Mouse (Mus musculus): Measurements from ENCODE around the gene Poc1b. TPM values are rescaled to one million over a fixed set of nuclear protein-coding genes. Genes with fewer than 3 reads are reported as not detected.
"Not testable (repeated sequence)": the region's sequence is repeated elsewhere in the genome, so short reads cannot be mapped to it uniquely, and the experiment has no call there.

The Poc1b gene
- polyA plus RNA-seq, 1 experiment, result 10.2 TPM

DNA sequence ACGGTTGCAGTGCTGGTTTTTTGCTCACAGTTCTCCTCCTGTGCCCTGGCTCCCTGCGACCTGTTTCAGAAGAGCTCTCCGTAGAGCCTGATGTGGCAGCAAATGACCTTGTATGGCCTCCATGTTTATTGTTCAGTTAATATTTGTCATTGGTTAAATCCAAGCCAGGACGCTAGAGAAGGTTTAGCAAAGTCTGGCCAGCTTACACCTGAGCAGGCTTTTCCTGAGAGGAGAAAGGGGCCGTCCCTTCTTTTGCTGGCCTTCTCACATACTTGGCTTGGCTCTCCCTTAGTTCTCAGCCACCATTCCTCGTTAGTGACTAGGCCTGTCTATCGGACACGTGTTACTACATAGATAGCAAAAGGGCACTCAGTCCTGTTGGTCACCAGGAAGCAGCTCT, 47.8 kb downstream of the Poc1b start:
- H3K36me3 ChIP-seq (ENCODE audit: control insufficient read depth, insufficient read depth, low read length), result no peaks in the 10 kb centered on the region
- no peak overlapping the region for H3K4me3 ChIP-seq (ENCODE audit: insufficient read depth, low read depth, low read length)
- no peaks in the 10 kb centered on the region for H3K4me1 ChIP-seq (ENCODE audit: control insufficient read depth, insufficient read depth, low read length)
- H3K27ac ChIP-seq (ENCODE audit: insufficient read depth, low read depth, low read length), result no peak overlapping the region
- no peak for DNase-seq
- TF ChIP-seq POLR2A (IDR thresholded peaks at IDR 0.05; ENCODE audit: low read depth, low read length) (no peak), CTCF (conservative IDR thresholded peaks at IDR 0.05; ENCODE audit: insufficient read depth, insufficient read length, low read depth, low read length) (no peak)
- WGBS, result 65% methylated on average over 8 of the region's 8 CpGs
- no peaks in the 10 kb centered on the region for H3K27me3 ChIP-seq (replicated peaks; ENCODE audit: control insufficient read depth, insufficient read depth, low read length)

DNA sequence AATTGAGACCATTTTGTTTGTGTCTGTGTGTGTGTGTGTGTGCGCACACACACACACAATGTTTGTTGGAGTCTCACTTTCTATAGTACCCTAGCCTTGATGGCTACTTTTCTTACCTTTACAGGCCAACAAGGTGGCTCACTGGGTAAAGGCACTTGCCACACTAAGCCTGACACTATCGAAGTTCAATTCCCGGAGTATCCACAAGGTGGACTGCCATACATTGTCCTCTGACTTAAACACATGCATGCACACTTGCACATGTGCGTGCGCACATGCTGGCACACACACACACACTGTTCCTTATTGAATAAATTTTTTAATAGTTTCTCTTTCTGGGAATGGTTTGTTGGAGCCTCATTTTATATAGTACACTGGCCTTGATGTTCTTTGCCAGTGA, 50.0 kb downstream of the Poc1b start:
- WGBS, result 92% methylated on average over 5 of the region's 5 CpGs
- Histone ChIP-seq H3K4me1 (ENCODE audit: control insufficient read depth, insufficient read depth, low read length) (no peaks in the 10 kb centered on the region), H3K36me3 (ENCODE audit: control insufficient read depth, insufficient read depth, low read length) (no peaks in the 10 kb centered on the region), H3K27ac (ENCODE audit: insufficient read depth, low read depth, low read length) (no peak overlapping the region), H3K27me3 (replicated peaks; ENCODE audit: control insufficient read depth, insufficient read depth, low read length) (no peaks in the 10 kb centered on the region), H3K4me3 (ENCODE audit: insufficient read depth, low read depth, low read length) (no peak overlapping the region)
- no peak for DNase-seq
- no peak for TF ChIP-seq POLR2A (IDR thresholded peaks at IDR 0.05; ENCODE audit: low read depth, low read length)
- TF ChIP-seq CTCF (conservative IDR thresholded peaks at IDR 0.05; ENCODE audit: insufficient read depth, insufficient read length, low read depth, low read length), result no peak

- 94% methylated on average over 10 of the region's 10 CpGs for WGBS
- not testable (repeated sequence) for H3K36me3 ChIP-seq (ENCODE audit: control insufficient read depth, insufficient read depth, low read length); H3K4me3 ChIP-seq (ENCODE audit: insufficient read depth, low read depth, low read length); H3K27ac ChIP-seq (ENCODE audit: insufficient read depth, low read depth, low read length); H3K4me1 ChIP-seq (ENCODE audit: control insufficient read depth, insufficient read depth, low read length); H3K27me3 ChIP-seq (replicated peaks; ENCODE audit: control insufficient read depth, insufficient read depth, low read length); DNase-seq
Measured at GRCm38 (mm10) chr10:99157697-99158096, 50.9 kb downstream of the Poc1b start.

GRCm38 (mm10) chr10:99161987-99162582, 55.2 kb downstream of the Poc1b start:
- H3K4me1 ChIP-seq (ENCODE audit: control insufficient read depth, insufficient read depth, low read length), result no peaks in the 10 kb centered on the region; the same call in 1 of the 2 replicates
- TF ChIP-seq POLR2A (IDR thresholded peaks at IDR 0.05; ENCODE audit: low read depth, low read length) (no peak), CTCF (conservative IDR thresholded peaks at IDR 0.05; ENCODE audit: insufficient read depth, insufficient read length, low read depth, low read length) (peak; percentile 67)
- peak; percentile 49 for DNase-seq
- 48% methylated on average over 8 of the region's 8 CpGs for WGBS
- H3K27me3 ChIP-seq (replicated peaks; ENCODE audit: control insufficient read depth, insufficient read depth, low read length), result no peaks in the 10 kb centered on the region
- no peaks in the 10 kb centered on the region for H3K36me3 ChIP-seq (ENCODE audit: control insufficient read depth, insufficient read depth, low read length)
- H3K27ac ChIP-seq (ENCODE audit: insufficient read depth, low read depth, low read length), result no peak overlapping the region
- H3K4me3 ChIP-seq (ENCODE audit: insufficient read depth, low read depth, low read length), result no peak overlapping the region

GRCm38 (mm10) chr10:99163002-99163401, 56.2 kb downstream of the Poc1b start:
- TF ChIP-seq POLR2A (IDR thresholded peaks at IDR 0.05; ENCODE audit: low read depth, low read length) (no peak), CTCF (conservative IDR thresholded peaks at IDR 0.05; ENCODE audit: insufficient read depth, insufficient read length, low read depth, low read length) (no peak)
- H3K27ac ChIP-seq (ENCODE audit: insufficient read depth, low read depth, low read length), result no peak overlapping the region
- no peaks in the 10 kb centered on the region; the same call in 1 of the 2 replicates for H3K4me1 ChIP-seq (ENCODE audit: control insufficient read depth, insufficient read depth, low read length)
- H3K27me3 ChIP-seq (replicated peaks; ENCODE audit: control insufficient read depth, insufficient read depth, low read length), result no peaks in the 10 kb centered on the region
- 83% methylated on average over 5 of the region's 5 CpGs for WGBS
- H3K36me3 ChIP-seq (ENCODE audit: control insufficient read depth, insufficient read depth, low read length), result no peaks in the 10 kb centered on the region
- no peak for DNase-seq
- H3K4me3 ChIP-seq (ENCODE audit: insufficient read depth, low read depth, low read length), result no peak overlapping the region

- no peaks in the 10 kb centered on the region for H3K27me3 ChIP-seq (replicated peaks; ENCODE audit: control insufficient read depth, insufficient read depth, low read length)
- 27% methylated on average over 13 of the region's 13 CpGs for WGBS
- peaks cover 4% of the 10 kb centered on the region; the same call in 1 of the 2 replicates for H3K4me1 ChIP-seq (ENCODE audit: control insufficient read depth, insufficient read depth, low read length)
- H3K27ac ChIP-seq (ENCODE audit: insufficient read depth, low read depth, low read length), result no peak overlapping the region
- TF ChIP-seq POLR2A (IDR thresholded peaks at IDR 0.05; ENCODE audit: low read depth, low read length) (no peak), CTCF (conservative IDR thresholded peaks at IDR 0.05; ENCODE audit: insufficient read depth, insufficient read length, low read depth, low read length) (peak; percentile 45)
- H3K4me3 ChIP-seq (ENCODE audit: insufficient read depth, low read depth, low read length), result no peak overlapping the region
- peak; percentile 65 for DNase-seq
- H3K36me3 ChIP-seq (ENCODE audit: control insufficient read depth, insufficient read depth, low read length), result no peaks in the 10 kb centered on the region
Measured at GRCm38 (mm10) chr10:99164871-99165477, 58.1 kb downstream of the Poc1b start.

DNA sequence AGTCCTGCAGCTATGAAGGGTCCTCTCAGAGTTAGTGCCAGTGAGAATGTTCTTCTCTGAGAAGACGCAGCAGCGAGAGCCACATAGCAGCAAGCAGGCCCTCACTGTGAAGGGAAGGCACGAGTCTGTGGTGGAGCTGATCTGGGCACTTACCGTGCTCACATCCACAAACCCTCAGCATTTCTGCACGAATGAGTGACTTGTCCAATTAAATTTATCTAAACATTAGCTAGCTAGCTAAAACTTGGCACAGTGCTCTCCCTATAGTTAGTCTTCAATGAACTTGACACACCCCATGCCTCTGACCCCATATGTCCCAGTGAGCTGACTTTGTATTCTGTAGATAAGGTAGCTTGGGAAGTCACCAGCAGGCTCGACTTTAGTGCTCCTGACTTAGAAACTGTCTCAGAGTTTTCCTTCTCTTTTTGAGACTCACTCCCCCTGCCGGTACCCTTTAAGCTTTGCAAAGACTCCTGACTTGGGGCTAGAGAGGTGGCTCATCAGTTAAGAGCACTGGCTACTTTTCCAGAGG, 59.0 kb downstream of the Poc1b start:
- Histone ChIP-seq H3K4me3 (ENCODE audit: insufficient read depth, low read depth, low read length) (no peak overlapping the region), H3K27ac (ENCODE audit: insufficient read depth, low read depth, low read length) (no peak overlapping the region), H3K27me3 (replicated peaks; ENCODE audit: control insufficient read depth, insufficient read depth, low read length) (no peaks in the 10 kb centered on the region), H3K4me1 (ENCODE audit: control insufficient read depth, insufficient read depth, low read length) (peaks cover 9% of the 10 kb centered on the region; the same call in 1 of the 2 replicates), H3K36me3 (ENCODE audit: control insufficient read depth, insufficient read depth, low read length) (no peaks in the 10 kb centered on the region)
- TF ChIP-seq CTCF (conservative IDR thresholded peaks at IDR 0.05; ENCODE audit: insufficient read depth, insufficient read length, low read depth, low read length) (no peak), POLR2A (IDR thresholded peaks at IDR 0.05; ENCODE audit: low read depth, low read length) (no peak)
- whole genome bisulfite sequencing, result 24% methylated on average over 7 of the region's 7 CpGs
- DNase-seq, result peak; percentile 83
